Mouse (Mus musculus): Measurements from ENCODE around the gene A730061H03Rik. TPM values are rescaled to one million over a fixed set of nuclear protein-coding genes. Genes with fewer than 3 reads are reported as not detected.

The A730061H03Rik gene
- polyA plus RNA-seq, 1 experiment from 2014 or later = 0.74 TPM

GRCm38 (mm10) chr14:55513927-55514326 is 46.3 kb downstream of the A730061H03Rik start:
- no peak overlapping the region for H3K4me3 ChIP-seq
- no peak for ATAC-seq (ENCODE audit: insufficient number of reproducible peaks, insufficient read depth, low FRiP score, low TSS enrichment, low read depth)
- WGBS = 65% methylated on average over 10 of the region's 10 CpGs
- no peak overlapping the region for H3K27ac ChIP-seq
- no peak overlapping the region for H3K9ac ChIP-seq
- 0 out of 2 replicates have a peak, but pooled peaks cover 12% of the 10 kb centered on the region for H3K4me1 ChIP-seq
- H3K36me3 ChIP-seq = no peaks in the 10 kb centered on the region
- peaks cover 46% of the 10 kb centered on the region for H3K27me3 ChIP-seq
- H3K4me2 ChIP-seq = no peak overlapping the region
- H3K9me3 ChIP-seq = no peaks in the 10 kb centered on the region

GRCm38 (mm10) chr14:55511037-55511436 is 49.2 kb downstream of the A730061H03Rik start:
- no peaks in the 10 kb centered on the region for H3K9me3 ChIP-seq
- H3K4me3 ChIP-seq = no peak overlapping the region
- ATAC-seq (ENCODE audit: insufficient number of reproducible peaks, insufficient read depth, low FRiP score, low TSS enrichment, low read depth) = peak; percentile 33; the same call in 1 of the 2 replicates
- no peaks in the 10 kb centered on the region for H3K36me3 ChIP-seq
- 0 out of 2 replicates have a peak, but pooled peaks cover 17% of the 10 kb centered on the region for H3K4me1 ChIP-seq
- WGBS = 50% methylated on average over 7 of the region's 7 CpGs
- no peak overlapping the region for H3K27ac ChIP-seq
- no peak overlapping the region for H3K4me2 ChIP-seq
- peaks cover 26% of the 10 kb centered on the region for H3K27me3 ChIP-seq
- no peak overlapping the region for H3K9ac ChIP-seq

DNA sequence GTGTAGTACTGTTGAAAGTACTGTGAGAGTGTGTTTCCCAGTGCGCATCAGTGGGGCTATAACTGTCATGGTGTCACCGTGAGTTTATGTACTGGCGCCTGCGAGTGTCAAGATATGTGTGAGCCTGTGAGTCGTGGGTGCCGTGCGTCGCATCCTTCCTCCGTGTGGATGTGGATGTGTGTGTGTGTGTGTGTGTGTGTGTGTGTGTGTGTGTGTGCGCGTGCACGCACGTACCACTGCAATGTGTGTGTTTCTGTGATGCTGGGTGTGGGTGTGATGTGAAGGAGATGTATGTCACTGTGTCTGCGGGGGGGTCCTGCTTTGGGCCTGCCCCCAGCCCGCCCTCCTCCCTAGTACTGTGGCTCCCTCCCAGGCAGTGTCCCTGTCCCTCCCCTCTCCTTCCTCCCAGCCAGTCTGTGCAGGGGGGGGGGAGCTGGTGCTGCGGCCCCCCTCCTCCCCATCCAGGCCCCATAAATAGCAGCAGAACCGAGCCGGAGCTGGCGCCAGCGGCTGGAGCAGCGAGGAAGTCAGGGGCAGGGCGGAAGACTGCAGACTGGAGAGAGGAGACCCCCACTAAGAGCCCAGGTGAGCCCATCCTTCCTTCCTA is 50.0 kb downstream of the A730061H03Rik start, which contains the start of gene Cpne6:
Cpne6 (plus strand) TSS at position 321 of the 607 bp plus-strand sequence.
- Histone ChIP-seq H3K27ac (no peak within 1 kb of the TSS), H3K36me3 (no peaks in the 10 kb centered on the region), H3K4me1 (0 out of 2 replicates have a peak, but pooled peaks cover 17% of the 10 kb centered on the region), H3K4me3 (no peak within 1 kb of the TSS), H3K27me3 (peaks cover 19% of the 10 kb centered on the region), H3K4me2 (no peak within 1 kb of the TSS), H3K9me3 (no peaks in the 10 kb centered on the region), H3K9ac (no peak within 1 kb of the TSS; the same call in 1 of the 2 replicates)
- no peak for ATAC-seq (ENCODE audit: insufficient number of reproducible peaks, insufficient read depth, low FRiP score, low TSS enrichment, low read depth)
- WGBS = 70% methylated on average over 19 of the region's 22 CpGs

Other genes with a start within 250 kb of the A730061H03Rik start
- 98.6 and 103 TPM in 2 replicates for gene Dhrs4, start 81.6 kb downstream of the A730061H03Rik start, polyA plus RNA-seq (2015; fragmentation: Nextera tagmentation; extraction: Ambion mirVana)
- gene Carmil3, start 69.8 kb downstream of the A730061H03Rik start, polyA plus RNA-seq (2015; fragmentation: Nextera tagmentation; extraction: Ambion mirVana) = 3.9 and 4.3 TPM in 2 replicates
- gene Cpne6, start 50.0 kb downstream of the A730061H03Rik start, polyA plus RNA-seq (2015; fragmentation: Nextera tagmentation; extraction: Ambion mirVana) = 0.60 and 0.83 TPM in 2 replicates
- not detected in 2 replicates for gene Nrl, start 35.4 kb downstream of the A730061H03Rik start, polyA plus RNA-seq (2015; fragmentation: Nextera tagmentation; extraction: Ambion mirVana)
- 35.0 and 38.4 TPM in 2 replicates for gene Pck2, start 20.1 kb downstream of the A730061H03Rik start, polyA plus RNA-seq (2015; fragmentation: Nextera tagmentation; extraction: Ambion mirVana)
- 57.3 and 66.5 TPM in 2 replicates for gene Dcaf11, start 400 bp downstream of the A730061H03Rik start, polyA plus RNA-seq (2015; fragmentation: Nextera tagmentation; extraction: Ambion mirVana)
- 4.1 and 5.3 TPM in 2 replicates for gene Fitm1, start 15.2 kb upstream of the A730061H03Rik start, polyA plus RNA-seq (2015; fragmentation: Nextera tagmentation; extraction: Ambion mirVana)
- gene Psme1, start 17.7 kb upstream of the A730061H03Rik start, polyA plus RNA-seq (2015; fragmentation: Nextera tagmentation; extraction: Ambion mirVana) = 141 and 152 TPM in 2 replicates
- 4.7 and 4.8 TPM in 2 replicates for gene Emc9, start 24.9 kb upstream of the A730061H03Rik start, polyA plus RNA-seq (2015; fragmentation: Nextera tagmentation; extraction: Ambion mirVana)
- gene Psme2, start 30.7 kb upstream of the A730061H03Rik start, polyA plus RNA-seq (2015; fragmentation: Nextera tagmentation; extraction: Ambion mirVana) = 233 and 267 TPM in 2 replicates
- 17.6 and 21.7 TPM in 2 replicates for gene Rnf31, start 31.3 kb upstream of the A730061H03Rik start, polyA plus RNA-seq (2015; fragmentation: Nextera tagmentation; extraction: Ambion mirVana)
- gene Irf9, start 43.2 kb upstream of the A730061H03Rik start, polyA plus RNA-seq (2015; fragmentation: Nextera tagmentation; extraction: Ambion mirVana) = 10.5 and 12.3 TPM in 2 replicates
- gene Rec8, start 57.6 kb upstream of the A730061H03Rik start, polyA plus RNA-seq (2015; fragmentation: Nextera tagmentation; extraction: Ambion mirVana) = 2.0 and 2.8 TPM in 2 replicates
- gene Ipo4, start 75.6 kb upstream of the A730061H03Rik start, polyA plus RNA-seq (2015; fragmentation: Nextera tagmentation; extraction: Ambion mirVana) = 95.1 and 111 TPM in 2 replicates
- 1.7 and 1.8 TPM in 2 replicates for gene Gm49378, start 77.5 kb upstream of the A730061H03Rik start, polyA plus RNA-seq (2015; fragmentation: Nextera tagmentation; extraction: Ambion mirVana)
- gene Tm9sf1, start 83.4 kb upstream of the A730061H03Rik start, polyA plus RNA-seq (2015; fragmentation: Nextera tagmentation; extraction: Ambion mirVana) = 106 and 117 TPM in 2 replicates
- gene Tssk4, start 89.8 kb upstream of the A730061H03Rik start, polyA plus RNA-seq (2015; fragmentation: Nextera tagmentation; extraction: Ambion mirVana) = 1.0 and 1.3 TPM in 2 replicates
- gene Mdp1, start 100.1 kb upstream of the A730061H03Rik start, polyA plus RNA-seq (2015; fragmentation: Nextera tagmentation; extraction: Ambion mirVana) = 66.1 and 70.6 TPM in 2 replicates
- 75.2 and 83.5 TPM in 2 replicates for gene Gmpr2, start 111.5 kb upstream of the A730061H03Rik start, polyA plus RNA-seq (2015; fragmentation: Nextera tagmentation; extraction: Ambion mirVana)
- gene Nedd8, start 111.7 kb upstream of the A730061H03Rik start, polyA plus RNA-seq (2015; fragmentation: Nextera tagmentation; extraction: Ambion mirVana) = 665 and 670 TPM in 2 replicates
- gene Tinf2, start 121.4 kb upstream of the A730061H03Rik start, polyA plus RNA-seq (2015; fragmentation: Nextera tagmentation; extraction: Ambion mirVana) = 38.7 and 46.6 TPM in 2 replicates
- gene Tgm1, start 153.5 kb upstream of the A730061H03Rik start, polyA plus RNA-seq (2015; fragmentation: Nextera tagmentation; extraction: Ambion mirVana) = 4.5 and 4.7 TPM in 2 replicates
- gene Rabggta, start 161.9 kb upstream of the A730061H03Rik start, polyA plus RNA-seq (2015; fragmentation: Nextera tagmentation; extraction: Ambion mirVana) = 27.6 and 32.2 TPM in 2 replicates
- 84.5 and 102 TPM in 2 replicates for gene Dhrs1, start 185.3 kb upstream of the A730061H03Rik start, polyA plus RNA-seq (2015; fragmentation: Nextera tagmentation; extraction: Ambion mirVana)
- 35.5 and 47.6 TPM in 2 replicates for gene Nop9, start 185.3 kb upstream of the A730061H03Rik start, polyA plus RNA-seq (2015; fragmentation: Nextera tagmentation; extraction: Ambion mirVana)
- gene Cideb, start 198.1 kb upstream of the A730061H03Rik start, polyA plus RNA-seq (2015; fragmentation: Nextera tagmentation; extraction: Ambion mirVana) = 0.18 and 1.2 TPM in 2 replicates
- 0.51 and 0.56 TPM in 2 replicates for gene Ltb4r2, start 201.0 kb upstream of the A730061H03Rik start, polyA plus RNA-seq (2015; fragmentation: Nextera tagmentation; extraction: Ambion mirVana)
- 0.58 and 1.1 TPM in 2 replicates for gene Ltb4r1, start 205.6 kb upstream of the A730061H03Rik start, polyA plus RNA-seq (2015; fragmentation: Nextera tagmentation; extraction: Ambion mirVana)
- 20.2 and 21.6 TPM in 2 replicates for gene Adcy4, start 223.7 kb upstream of the A730061H03Rik start, polyA plus RNA-seq (2015; fragmentation: Nextera tagmentation; extraction: Ambion mirVana)
- gene Ripk3, start 228.5 kb upstream of the A730061H03Rik start, polyA plus RNA-seq (2015; fragmentation: Nextera tagmentation; extraction: Ambion mirVana) = 41.1 and 44.4 TPM in 2 replicates